9 mouse cellular contexts compared by ENCODE assay signal in the genomic region with DNA sequence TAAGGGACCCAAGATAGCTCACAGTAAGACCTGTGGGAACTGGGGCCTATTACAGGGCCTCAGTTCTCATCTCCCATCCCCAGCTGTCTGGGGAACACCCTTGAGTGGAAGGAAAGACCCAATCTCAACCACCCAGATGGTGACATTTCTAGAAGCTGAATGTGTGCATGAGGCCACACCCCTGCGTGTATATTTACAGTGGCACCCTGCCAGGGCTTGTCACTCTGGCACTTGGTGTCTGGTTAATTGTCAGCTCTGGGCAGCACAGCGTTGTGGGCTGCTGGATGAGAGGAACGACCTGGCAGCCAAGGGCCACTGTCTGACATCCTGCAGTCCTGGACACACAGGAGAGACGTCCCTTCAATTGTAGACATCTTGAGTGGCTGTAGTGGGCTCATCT. TPM values are rescaled to one million over a fixed set of nuclear protein-coding genes. Genes with fewer than 3 reads are reported as not detected.
DNase-seq lines count a peak whose midpoint lies in the region; ATAC-seq lines count a peak whose summit lies in the region.
"Had no signal": no experiment of that assay in that cellular context is flagged by ENCODE, and none has a peak within 500 bp of the region (broad histone marks: within the 10 kb centered on the region; RNA-seq: fewer than 3 reads in every experiment).

No protein-coding gene starts in this region.

- 50% methylated on average over 4 of the region's 4 CpGs for WGBS in forebrain, embryonic 14.5 days
- WGBS in forebrain, embryonic 15.5 days, result 35% methylated on average over 4 of the region's 4 CpGs
- 6% methylated on average over 4 of the region's 4 CpGs for WGBS in heart, embryonic 14.5 days
- WGBS in liver, embryonic 12.5 days (ENCODE audit: insufficient replicate concordance), result 19% methylated on average over 4 of the region's 4 CpGs

- H3K27ac ChIP-seq in forebrain, embryonic 14.5 days (ENCODE audit: low read depth, low read length), result no peak overlapping the region; the same call in 1 of the 2 replicates
- no peak overlapping the region for H3K27ac ChIP-seq in forebrain, embryonic 15.5 days (replicated peaks)
- peak overlapping the region; percentile 54 to 73 for H3K27ac ChIP-seq in heart, embryonic 14.5 days (replicated peaks in 1 of 2; ENCODE audit: control insufficient read depth in 1 of 2, insufficient read depth in 1 of 2, low read depth in 2 of 2, low read length in 2 of 2)
- H3K27ac ChIP-seq in liver, embryonic 12.5 days, result peak overlapping the region; percentile 100
- H3K27ac ChIP-seq: hindbrain, embryonic 15.5 days had no signal

- H3K36me3 ChIP-seq in forebrain, embryonic 14.5 days (ENCODE audit: control insufficient read depth, insufficient read depth, low read length), result 0 out of 2 replicates have a peak, but pooled peaks cover 3% of the 10 kb centered on the region
- no peaks in the 10 kb centered on the region for H3K36me3 ChIP-seq in forebrain, embryonic 15.5 days
- H3K36me3 ChIP-seq in heart, embryonic 14.5 days (ENCODE audit: control insufficient read depth, insufficient read depth, low read length), result peaks cover 21% of the 10 kb centered on the region
- H3K36me3 ChIP-seq in liver, embryonic 12.5 days, result peaks cover 52% of the 10 kb centered on the region
- H3K36me3 ChIP-seq: hindbrain, embryonic 15.5 days had no signal

- peaks cover 20% of the 10 kb centered on the region for H3K4me1 ChIP-seq in forebrain, embryonic 14.5 days (ENCODE audit: control insufficient read depth, insufficient read depth, low read length)
- H3K4me1 ChIP-seq in forebrain, embryonic 15.5 days, result peaks cover 48% of the 10 kb centered on the region
- H3K4me1 ChIP-seq in heart, embryonic 14.5 days (ENCODE audit: control insufficient read depth in 2 of 2, insufficient read depth in 2 of 2, low read length in 2 of 2), result peaks cover 38 to 59% of the 10 kb centered on the region in 2 experiments
- H3K4me1 ChIP-seq in liver, embryonic 12.5 days, result peaks cover 81% of the 10 kb centered on the region

- no peak overlapping the region for H3K4me3 ChIP-seq in forebrain, embryonic 14.5 days (ENCODE audit: low read depth, low read length)
- H3K4me3 ChIP-seq in forebrain, embryonic 15.5 days, result no peak overlapping the region
- H3K4me3 ChIP-seq in heart, embryonic 14.5 days (ENCODE audit: control insufficient read depth in 1 of 2, insufficient read depth in 1 of 2, low read depth in 1 of 2, low read length in 2 of 2), result no peak overlapping the region
- H3K4me3 ChIP-seq in liver, embryonic 12.5 days, result peak overlapping the region; percentile 98
- H3K4me3 ChIP-seq: hindbrain, embryonic 15.5 days had no signal

- H3K9ac ChIP-seq in forebrain, embryonic 14.5 days (ENCODE audit: low read length), result no peak overlapping the region
- H3K9ac ChIP-seq in forebrain, embryonic 15.5 days (replicated peaks), result no peak overlapping the region
- H3K9ac ChIP-seq in heart, embryonic 14.5 days (ENCODE audit: low read length), result peak overlapping the region; percentile 93; the same call in 1 of the 2 replicates
- peak overlapping the region; percentile 99 for H3K9ac ChIP-seq in liver, embryonic 12.5 days

- H3K4me2 ChIP-seq in forebrain, embryonic 14.5 days (ENCODE audit: low read length), result no peak overlapping the region
- no peak overlapping the region for H3K4me2 ChIP-seq in forebrain, embryonic 15.5 days (replicated peaks)
- peak overlapping the region; percentile 68 for H3K4me2 ChIP-seq in heart, embryonic 14.5 days (ENCODE audit: low read length)
- H3K4me2 ChIP-seq in liver, embryonic 12.5 days, result peak overlapping the region; percentile 90

- DNase-seq in forebrain, embryonic 14.5 days (ENCODE audit: low spot score), result peak; percentile 35
- peak; percentile 87 for DNase-seq in MN1 (ENCODE audit: low spot score)
- peak; percentile 78 to 85 for DNase-seq in spleen, postnatal 14 days (ENCODE audit: low spot score in 2 of 2)
- DNase-seq in thymus, postnatal 0 days (ENCODE audit: low spot score), result no peak
- DNase-seq in adrenal gland, postnatal 14 days, result no peak

- no peaks in the 10 kb centered on the region for H3K9me3 ChIP-seq in forebrain, embryonic 14.5 days (replicated peaks; ENCODE audit: control insufficient read depth, low read length)
- H3K9me3 ChIP-seq in forebrain, embryonic 15.5 days, result no peaks in the 10 kb centered on the region
- H3K9me3 ChIP-seq in heart, embryonic 14.5 days (ENCODE audit: control insufficient read depth, low read length), result no peaks in the 10 kb centered on the region
- H3K9me3 ChIP-seq in liver, embryonic 12.5 days (replicated peaks), result no peaks in the 10 kb centered on the region
- H3K9me3 ChIP-seq: hindbrain, embryonic 15.5 days had no signal

- ATAC-seq in forebrain, embryonic 14.5 days, result no peak
- ATAC-seq in forebrain, embryonic 15.5 days (replicated peaks), result no peak
- ATAC-seq in heart, embryonic 14.5 days (ENCODE audit: insufficient number of reproducible peaks, insufficient read depth, low FRiP score, low read depth), result no peak
- ATAC-seq in liver, embryonic 12.5 days, result peak; percentile 91

- H3K27me3 ChIP-seq in forebrain, embryonic 14.5 days (replicated peaks; ENCODE audit: control insufficient read depth, insufficient read depth, low read length), result no peaks in the 10 kb centered on the region
- H3K27me3 ChIP-seq in forebrain, embryonic 15.5 days, result no peaks in the 10 kb centered on the region
- H3K27me3 ChIP-seq in heart, embryonic 14.5 days (ENCODE audit: control insufficient read depth, insufficient read depth, low read length), result no peaks in the 10 kb centered on the region
- H3K27me3 ChIP-seq in liver, embryonic 12.5 days (replicated peaks), result no peaks in the 10 kb centered on the region
- H3K27me3 ChIP-seq: hindbrain, embryonic 15.5 days had no signal

RNA-seq across cellular contexts. Expression of a gene that starts 3.0 kb away (rescaled TPM):
- polyA plus RNA-seq in forebrain, embryonic 14.5 days (2014; fragmentation: Nextera tagmentation; extraction: Ambion mirVana), result 238 and 265 TPM in 2 replicates
- 267 and 269 TPM in 2 replicates for polyA plus RNA-seq in forebrain, embryonic 15.5 days (2015; fragmentation: Nextera tagmentation; extraction: Ambion mirVana)
- 166 and 175 TPM in 2 replicates for polyA plus RNA-seq in heart, embryonic 14.5 days (2014; fragmentation: Nextera tagmentation; extraction: Ambion mirVana)
- polyA plus RNA-seq in liver, embryonic 12.5 days (2016; fragmentation: Nextera tagmentation; extraction: Ambion mirVana), result 256 and 259 TPM in 2 replicates
- 215 and 236 TPM in 2 replicates for polyA plus RNA-seq in thymus, postnatal 0 days (2015; fragmentation: Nextera tagmentation; extraction: Ambion mirVana)
- 172 and 174 TPM in 2 replicates for total RNA-seq in adrenal gland, postnatal 14 days (2021)

RNA-seq across cellular contexts. Expression of a gene that starts 32.4 kb away (rescaled TPM):
- polyA plus RNA-seq in forebrain, embryonic 14.5 days (2014; fragmentation: Nextera tagmentation; extraction: Ambion mirVana), result 5.4 and 6.8 TPM in 2 replicates
- 8.6 and 12.3 TPM in 2 replicates for polyA plus RNA-seq in forebrain, embryonic 15.5 days (2015; fragmentation: Nextera tagmentation; extraction: Ambion mirVana)
- 0.19 and 5.2 TPM in 2 replicates for polyA plus RNA-seq in heart, embryonic 14.5 days (2014; fragmentation: Nextera tagmentation; extraction: Ambion mirVana)
- 1.8 and 4.8 TPM in 2 replicates for polyA plus RNA-seq in liver, embryonic 12.5 days (2016; fragmentation: Nextera tagmentation; extraction: Ambion mirVana)
- polyA plus RNA-seq in thymus, postnatal 0 days (2015; fragmentation: Nextera tagmentation; extraction: Ambion mirVana), result 6.7 and 7.1 TPM in 2 replicates
- total RNA-seq in adrenal gland, postnatal 14 days (2021), result 19.2 and 23.8 TPM in 2 replicates

RNA-seq across cellular contexts. Expression of a gene that starts 59.8 kb away (rescaled TPM):
- polyA plus RNA-seq in forebrain, embryonic 14.5 days (2014; fragmentation: Nextera tagmentation; extraction: Ambion mirVana), result 0.11 and 0.38 TPM in 2 replicates
- 1.6 and 1.8 TPM in 2 replicates for polyA plus RNA-seq in forebrain, embryonic 15.5 days (2015; fragmentation: Nextera tagmentation; extraction: Ambion mirVana)
- polyA plus RNA-seq in heart, embryonic 14.5 days (2014; fragmentation: Nextera tagmentation; extraction: Ambion mirVana), result 14.2 and 17.0 TPM in 2 replicates
- 21.8 and 23.4 TPM in 2 replicates for polyA plus RNA-seq in liver, embryonic 12.5 days (2016; fragmentation: Nextera tagmentation; extraction: Ambion mirVana)
- polyA plus RNA-seq in thymus, postnatal 0 days (2015; fragmentation: Nextera tagmentation; extraction: Ambion mirVana), result 7.3 and 7.8 TPM in 2 replicates
- total RNA-seq in adrenal gland, postnatal 14 days (2021), result 358 and 403 TPM in 2 replicates

Comparison
In these comparisons a context has a peak if more than half of its experiments do, and no peak if none do; other contexts are left out.
1. DNase-seq: peak in forebrain, embryonic 14.5 days (single experiment), MN1 (single experiment) and spleen, postnatal 14 days (2 of 2); none in thymus, postnatal 0 days (single experiment) and adrenal gland, postnatal 14 days (single experiment).
2. H3K27ac ChIP-seq: peak in heart, embryonic 14.5 days (2 of 2) and liver, embryonic 12.5 days (single experiment); none in forebrain, embryonic 14.5 days (single experiment) and forebrain, embryonic 15.5 days (single experiment).
3. H3K4me2 ChIP-seq: peak in heart, embryonic 14.5 days (single experiment) and liver, embryonic 12.5 days (single experiment); none in forebrain, embryonic 14.5 days (single experiment) and forebrain, embryonic 15.5 days (single experiment).
4. H3K9ac ChIP-seq: peak in heart, embryonic 14.5 days (single experiment) and liver, embryonic 12.5 days (single experiment); none in forebrain, embryonic 14.5 days (single experiment) and forebrain, embryonic 15.5 days (single experiment).